Mouse (Mus musculus) myocyte (in vitro differentiated cells): Measurements from ENCODE around the gene Gng2.

Source experiments
- CEBPB ChIP-seq: IDR thresholded peaks from 2 replicates; pipeline ENCODE4 v1.6.1; 2011; ENCODE audit warnings: mild to moderate bottlenecking, moderate library complexity; ENCODE audit not compliant: poor library complexity, insufficient read depth, severe bottlenecking
- E2F4 ChIP-seq: IDR thresholded peaks from one replicate; pipeline ENCODE4 v1.6.1; 2011; ENCODE audit warnings: mild to moderate bottlenecking, control low read depth, moderate library complexity; ENCODE audit not compliant: insufficient read depth
- MAX ChIP-seq: IDR thresholded peaks from one replicate; pipeline ENCODE4 v1.6.1; 2011; ENCODE audit warnings: low read depth, mild to moderate bottlenecking, control low read depth
- MYOG ChIP-seq, 3 experiments: IDR thresholded peaks; one replicate each; pipeline ENCODE4 v1.6.1; 2011; ENCODE audit warnings: control low read depth in 2 of 3, low read depth in 2 of 3, mild to moderate bottlenecking in 2 of 3; ENCODE audit not compliant: insufficient read length in 2 of 3, control insufficient read depth in 1 of 3, insufficient read depth in 1 of 3
- POLR2A ChIP-seq: IDR thresholded peaks from one replicate; pipeline ENCODE4 v1.6.1; 2011; ENCODE audit warnings: low read depth, mild to moderate bottlenecking, control low read depth, moderate library complexity; ENCODE audit not compliant: insufficient read length
- SRF ChIP-seq: IDR thresholded peaks from one replicate; pipeline ENCODE4 v1.6.1; 2011; ENCODE audit warnings: low read depth; ENCODE audit not compliant: control insufficient read depth, insufficient read length
- TCF12 ChIP-seq: IDR thresholded peaks from one replicate; pipeline ENCODE4 v1.6.1; 2011; ENCODE audit warnings: mild to moderate bottlenecking, control low read depth; ENCODE audit not compliant: poor library complexity, insufficient read depth, severe bottlenecking

- TF ChIP-seq MYOG (IDR thresholded peaks at IDR 0.05; ENCODE audit: control insufficient read depth in 1 of 3, insufficient read depth in 1 of 3, insufficient read length in 2 of 3, low read depth in 2 of 3) (no peak), SRF (no peak), POLR2A (no peak), E2F4 (no peak), MAX (no peak), CEBPB (no peak), TCF12 (no peak)
Measured at GRCm38 (mm10) chr14:19919789-19920188, 57.6 kb downstream of the Gng2 start.
